Mouse (Mus musculus) A20 (cell line): ENCODE data around the gene Ccs.

ENCODE experiments used
- DNase-seq: peaks from one replicate; pipeline ENCODE4 v3.0.0-alpha.2; 2011; ENCODE audit warnings: low read depth, low spot score

Gene Ccs

DNA sequence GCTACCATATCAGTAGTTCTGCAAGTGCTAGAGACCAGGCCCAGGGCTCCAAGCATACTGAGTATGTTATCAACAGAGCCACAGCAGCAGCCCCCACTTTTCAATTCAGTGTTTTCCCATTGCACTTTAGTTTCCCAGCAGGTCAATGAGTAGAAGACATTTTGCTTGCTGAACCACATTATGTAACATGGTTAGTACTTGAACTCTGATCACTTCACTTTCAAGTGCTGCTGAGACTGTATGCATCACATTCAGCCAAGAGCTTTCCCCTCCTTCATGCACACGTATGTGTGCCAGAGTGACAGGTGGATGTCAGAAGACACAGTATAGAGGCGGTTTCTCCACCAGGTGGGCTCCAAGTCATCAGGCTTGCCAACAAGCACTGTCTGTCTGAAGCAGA is 56.2 kb downstream of the Ccs start:
- DNase-seq: no peak
